Mouse (Mus musculus) C3H10T1/2 (cell line): ENCODE measurements around the gene Syt2. TPM values are rescaled to one million over a fixed set of nuclear protein-coding genes. Genes with fewer than 3 reads are reported as not detected.

Experiments
- polyA plus RNA-seq, 2 experiments: library from polyadenylated mRNA; unstranded; fragments of >200 nt; fragmentation: generic; extraction: Trizol; gene quantifications; one replicate each; pipeline ENCODE4 v1.2.1; 2012; ENCODE audit warnings: missing spikeins in 2 of 2

Gene Syt2
- polyA plus RNA-seq, result under 1 TPM in 1 of 2 experiments, not detected in 1; 0.27 TPM

GRCm38 (mm10) chr1:134646261-134646962 lies at the start of gene Syt2:
TSS of gene Syt2 (plus strand) at chr1:134646677.

Other genes with a start within 250 kb of the Syt2 start
- 10 to 100 TPM; 20.5 to 34.7 TPM for gene Cyb5r1, start 241.1 kb upstream of the Syt2 start, polyA plus RNA-seq
- gene Adipor1, start 231.3 kb upstream of the Syt2 start, polyA plus RNA-seq, result 10 to 100 TPM; 29.5 to 56.9 TPM
- gene Klhl12, start 191.1 kb upstream of the Syt2 start, polyA plus RNA-seq, result 1 to 10 TPM in 1 of 2 experiments, under 1 TPM in 1; 0.57 to 5.7 TPM
- 10 to 100 TPM in 1 of 2 experiments, 1 to 10 TPM in 1; 4.2 to 13.1 TPM for gene Rabif, start 152.0 kb upstream of the Syt2 start, polyA plus RNA-seq
- gene Mgat4e, start 97.0 kb upstream of the Syt2 start, polyA plus RNA-seq, result not detected
- gene Kdm5b, start 86.5 kb upstream of the Syt2 start, polyA plus RNA-seq, result 10 to 100 TPM in 1 of 2 experiments, under 1 TPM in 1; 0.30 to 13.9 TPM